Mouse (Mus musculus) hindbrain, embryonic 15.5 days (tissue): ENCODE measurements around the gene Pla1a. TPM values are rescaled to one million over a fixed set of nuclear protein-coding genes. Genes with fewer than 3 reads are reported as not detected.
A peak's percentile ranks its signal among the peaks of the same experiment; 100 is the strongest.

Experiments used
- ATAC-seq: fragments of 200-750 bp; cut with Nextera tagmentation; 2 replicates; pipeline ENCODE4 v1.8.0; 2017; ENCODE audit warnings: low read depth, moderate number of reproducible peaks, moderate TSS enrichment; ENCODE audit not compliant: low FRiP score
- H3K27ac ChIP-seq: fragments of 300-500 bp; sonication (generic); replicated peaks from 2 replicates; pipeline ENCODE4 v1.5.1; 2015; ENCODE audit warnings: mild to moderate bottlenecking, inconsistent platforms
- H3K27me3 ChIP-seq: fragments of 300-500 bp; sonication (generic); 2 replicates; pipeline ENCODE4 v1.6.1; 2015; ENCODE audit warnings: control low read depth, inconsistent platforms
- H3K36me3 ChIP-seq: fragments of 300-500 bp; sonication (generic); 2 replicates; pipeline ENCODE4 v1.6.1; 2015; ENCODE audit warnings: control low read depth, inconsistent platforms
- H3K4me1 ChIP-seq: fragments of 300-500 bp; sonication (generic); replicated peaks from 2 replicates; pipeline ENCODE4 v1.6.1; 2015; ENCODE audit warnings: control low read depth, inconsistent platforms
- H3K4me2 ChIP-seq: fragments of 300-500 bp; sonication (generic); 2 replicates; pipeline ENCODE4 v1.6.1; 2015; ENCODE audit warnings: moderate library complexity, mild to moderate bottlenecking, inconsistent platforms
- H3K4me3 ChIP-seq: fragments of 300-500 bp; sonication (generic); 2 replicates; pipeline ENCODE4 v1.5.1; 2015; ENCODE audit warnings: mild to moderate bottlenecking, inconsistent platforms
- H3K9ac ChIP-seq: fragments of 300-500 bp; sonication (generic); 2 replicates; pipeline ENCODE4 v1.6.1; 2015; ENCODE audit warnings: inconsistent platforms
- H3K9me3 ChIP-seq: fragments of 300-500 bp; sonication (generic); 2 replicates; pipeline ENCODE4 v1.6.1; 2016; ENCODE audit warnings: control low read depth, inconsistent platforms
- WGBS: fragments of 180-500 bp; shearing (Covaris S2); methylation state at CpG from one replicate; pipeline ENCODE4 v1.1.7; 2015; 5-methylcytosine and 5-hydroxymethylcytosine counted together
- polyA plus RNA-seq: library from polyadenylated mRNA; unstranded; fragments of >200 nt; fragmentation: Nextera tagmentation; extraction: Ambion mirVana; gene quantifications from 2 replicates; pipeline ENCODE4 v1.2.1, GENCODE M21; 2015

Gene Pla1a
- polyA plus RNA-seq, 1 experiment from 2014 or later: 0.45 TPM

DNA sequence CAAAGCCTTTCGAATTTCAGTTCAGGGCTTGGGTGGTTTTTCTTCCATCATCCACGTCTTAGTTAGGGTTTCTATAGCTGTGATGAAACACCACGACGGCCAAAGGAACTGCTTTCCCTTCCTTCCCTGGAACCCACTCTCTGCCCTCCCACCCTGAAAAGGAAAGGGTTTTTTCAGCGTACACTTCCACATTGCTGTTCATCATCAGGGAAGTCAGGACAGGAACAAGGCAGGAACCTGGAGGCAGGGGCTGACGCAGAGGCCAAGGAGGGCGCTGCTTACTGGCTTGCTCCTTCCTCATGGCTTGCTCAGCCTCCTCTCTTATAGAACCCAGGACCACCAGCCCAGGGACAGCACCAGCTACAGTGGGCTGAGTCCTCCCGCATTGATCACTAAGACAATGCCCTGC lies 56.1 kb downstream of the Pla1a start:
- ATAC-seq: peak; percentile 54

GRCm38 (mm10) chr16:38376163-38376840 lies 56.6 kb downstream of the Pla1a start:
- H3K9me3 ChIP-seq: no peaks in the 10 kb centered on the region
- peak overlapping the region; percentile 79 for H3K27ac ChIP-seq
- H3K36me3 ChIP-seq: no peaks in the 10 kb centered on the region
- peak overlapping the region; percentile 49 for H3K4me2 ChIP-seq
- peak overlapping the region; percentile 32 for H3K9ac ChIP-seq
- whole genome bisulfite sequencing: 26% methylated on average over 17 of the region's 17 CpGs
- H3K4me3 ChIP-seq: peak overlapping the region; percentile 26
- ATAC-seq: peak; percentile 88
- peaks cover 12% of the 10 kb centered on the region for H3K4me1 ChIP-seq
- H3K27me3 ChIP-seq: no peaks in the 10 kb centered on the region

More for the DNA sequence above, 56.1 kb downstream of the Pla1a start:
- H3K27ac ChIP-seq: peak overlapping the region; percentile 79
- 53% methylated on average over 8 of the region's 8 CpGs for WGBS
- peak overlapping the region; percentile 26 for H3K4me3 ChIP-seq
- H3K4me2 ChIP-seq: peak overlapping the region; percentile 49
- H3K9ac ChIP-seq: peak overlapping the region; percentile 32
- H3K36me3 ChIP-seq: no peaks in the 10 kb centered on the region
- no peaks in the 10 kb centered on the region for H3K27me3 ChIP-seq
- peaks cover 12% of the 10 kb centered on the region for H3K4me1 ChIP-seq
- H3K9me3 ChIP-seq: no peaks in the 10 kb centered on the region

DNA sequence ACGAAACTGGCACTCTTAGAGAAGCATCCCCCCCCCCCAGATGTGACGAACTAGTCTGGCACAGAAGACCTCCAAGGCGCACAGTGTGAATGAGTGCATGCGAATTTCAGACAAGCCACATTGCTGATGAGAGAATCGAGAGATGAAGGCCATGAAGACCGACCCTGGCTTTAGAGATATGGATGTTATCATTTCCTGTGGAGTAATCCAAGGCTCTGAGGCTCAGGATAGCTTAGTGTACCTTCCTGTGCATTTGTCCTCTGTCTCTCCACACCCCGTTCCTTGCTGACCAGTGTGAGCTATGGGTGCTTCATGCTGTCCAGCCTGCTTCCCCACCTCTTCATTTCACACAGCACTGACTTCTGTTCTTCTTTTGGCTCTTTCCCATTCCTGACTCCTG lies 57.8 kb downstream of the Pla1a start:
- ATAC-seq: no peak
- Histone ChIP-seq H3K27ac (no peak overlapping the region), H3K9ac (no peak overlapping the region), H3K4me1 (peaks cover 12% of the 10 kb centered on the region), H3K4me3 (no peak overlapping the region), H3K27me3 (no peaks in the 10 kb centered on the region), H3K4me2 (no peak overlapping the region), H3K9me3 (no peaks in the 10 kb centered on the region), H3K36me3 (no peaks in the 10 kb centered on the region)
- 80% methylated on average over 7 of the region's 7 CpGs for WGBS

- 83% methylated on average over 10 of the region's 10 CpGs for WGBS
- no peak overlapping the region for H3K27ac ChIP-seq
- H3K27me3 ChIP-seq: no peaks in the 10 kb centered on the region
- no peak overlapping the region for H3K4me2 ChIP-seq
- H3K9ac ChIP-seq: no peak overlapping the region
- no peaks in the 10 kb centered on the region for H3K9me3 ChIP-seq
- no peak overlapping the region for H3K4me3 ChIP-seq
- no peaks in the 10 kb centered on the region for H3K36me3 ChIP-seq
- ATAC-seq: no peak
- peaks cover 12% of the 10 kb centered on the region for H3K4me1 ChIP-seq
These were observed 58.4 kb downstream of the Pla1a start for GRCm38 (mm10) chr16:38374379-38375140.

DNA sequence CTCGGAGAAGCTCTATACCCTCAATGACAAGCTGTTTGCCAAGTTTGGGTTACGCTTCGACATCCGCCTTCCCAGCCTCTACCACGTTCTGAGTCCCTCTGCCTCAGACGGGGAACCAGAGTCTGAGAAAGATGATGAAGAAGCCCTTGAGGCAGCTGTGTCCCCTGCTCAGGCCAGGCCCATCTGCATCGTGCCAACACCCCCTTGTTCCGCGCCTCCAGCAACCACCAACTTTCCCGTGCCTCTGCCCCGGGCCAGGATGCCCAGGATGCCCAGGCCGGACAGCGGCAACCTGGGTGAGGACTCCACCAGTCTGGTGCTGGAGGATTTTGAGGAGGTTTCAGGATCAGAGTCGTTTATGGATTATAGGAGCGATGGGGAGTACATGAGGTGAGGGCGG lies 59.0 kb downstream of the Pla1a start:
- Histone ChIP-seq H3K27ac (no peak overlapping the region), H3K9ac (no peak overlapping the region), H3K4me1 (peaks cover 12% of the 10 kb centered on the region), H3K4me2 (no peak overlapping the region), H3K4me3 (no peak overlapping the region), H3K9me3 (no peaks in the 10 kb centered on the region), H3K36me3 (no peaks in the 10 kb centered on the region), H3K27me3 (no peaks in the 10 kb centered on the region)
- ATAC-seq: no peak
- WGBS: 91% methylated on average over 16 of the region's 16 CpGs

GRCm38 (mm10) chr16:38373439-38373838 lies 59.5 kb downstream of the Pla1a start:
- Histone ChIP-seq H3K4me3 (no peak overlapping the region), H3K4me2 (no peak overlapping the region), H3K4me1 (peaks cover 12% of the 10 kb centered on the region), H3K9me3 (no peaks in the 10 kb centered on the region), H3K27ac (no peak overlapping the region), H3K36me3 (no peaks in the 10 kb centered on the region), H3K9ac (no peak overlapping the region), H3K27me3 (no peaks in the 10 kb centered on the region)
- ATAC-seq: no peak
- WGBS: 86% methylated on average over 10 of the region's 10 CpGs

DNA sequence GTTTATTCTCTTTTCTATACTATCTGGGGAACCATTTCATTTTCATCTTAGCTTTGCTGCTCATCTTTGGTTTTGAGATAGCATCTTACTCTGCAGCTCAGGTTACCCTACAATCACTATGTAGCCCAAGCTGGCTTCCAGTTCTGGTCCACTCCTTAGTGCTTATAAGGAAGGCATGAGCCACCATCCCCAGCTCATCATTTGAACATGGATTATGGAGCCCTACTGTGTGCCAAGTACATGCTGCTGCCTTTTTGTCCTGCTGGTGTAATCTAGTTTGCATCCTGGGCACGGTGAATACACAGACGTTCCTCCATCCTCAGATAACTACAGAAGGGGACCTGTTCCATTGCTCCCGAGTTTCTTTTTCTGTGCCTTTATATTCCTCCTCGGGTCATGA lies 60.1 kb downstream of the Pla1a start:
- 95% methylated on average over 4 of the region's 4 CpGs for WGBS
- Histone ChIP-seq H3K4me2 (no peak overlapping the region), H3K9me3 (no peaks in the 10 kb centered on the region), H3K9ac (no peak overlapping the region), H3K27ac (no peak overlapping the region), H3K27me3 (no peaks in the 10 kb centered on the region), H3K4me3 (no peak overlapping the region), H3K36me3 (no peaks in the 10 kb centered on the region), H3K4me1 (peaks cover 12% of the 10 kb centered on the region)
- no peak for ATAC-seq

DNA sequence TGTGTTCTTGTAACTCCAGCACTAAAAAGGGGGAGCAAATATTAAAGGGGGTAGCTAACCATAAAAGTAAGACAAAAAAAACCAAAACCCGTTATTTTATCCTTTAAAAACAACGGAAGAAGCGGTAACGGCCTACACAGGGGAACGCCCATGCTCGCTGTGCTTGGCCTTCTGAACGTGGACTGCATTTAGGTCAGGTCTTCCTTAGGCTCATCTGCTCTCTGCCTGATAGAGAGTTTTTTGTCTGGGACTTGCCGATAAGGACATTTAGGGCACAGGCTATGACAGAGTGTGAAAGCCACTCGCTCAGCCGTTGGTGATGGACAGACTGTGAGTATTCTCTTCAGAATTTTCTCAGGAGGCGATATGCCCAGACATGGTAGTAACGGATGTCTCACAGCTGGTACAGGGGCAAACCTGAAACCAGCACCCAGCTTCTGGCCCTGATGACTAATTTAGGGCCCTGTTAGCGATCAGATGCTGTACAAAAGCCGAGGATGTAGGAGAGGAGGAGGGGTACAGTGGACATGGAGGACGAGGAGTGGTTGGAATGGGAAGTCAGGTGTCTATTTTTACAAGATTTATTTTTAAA lies 61.1 kb downstream of the Pla1a start:
- H3K27me3 ChIP-seq: no peaks in the 10 kb centered on the region
- no peak for ATAC-seq
- WGBS: 88% methylated on average over 15 of the region's 15 CpGs

DNA sequence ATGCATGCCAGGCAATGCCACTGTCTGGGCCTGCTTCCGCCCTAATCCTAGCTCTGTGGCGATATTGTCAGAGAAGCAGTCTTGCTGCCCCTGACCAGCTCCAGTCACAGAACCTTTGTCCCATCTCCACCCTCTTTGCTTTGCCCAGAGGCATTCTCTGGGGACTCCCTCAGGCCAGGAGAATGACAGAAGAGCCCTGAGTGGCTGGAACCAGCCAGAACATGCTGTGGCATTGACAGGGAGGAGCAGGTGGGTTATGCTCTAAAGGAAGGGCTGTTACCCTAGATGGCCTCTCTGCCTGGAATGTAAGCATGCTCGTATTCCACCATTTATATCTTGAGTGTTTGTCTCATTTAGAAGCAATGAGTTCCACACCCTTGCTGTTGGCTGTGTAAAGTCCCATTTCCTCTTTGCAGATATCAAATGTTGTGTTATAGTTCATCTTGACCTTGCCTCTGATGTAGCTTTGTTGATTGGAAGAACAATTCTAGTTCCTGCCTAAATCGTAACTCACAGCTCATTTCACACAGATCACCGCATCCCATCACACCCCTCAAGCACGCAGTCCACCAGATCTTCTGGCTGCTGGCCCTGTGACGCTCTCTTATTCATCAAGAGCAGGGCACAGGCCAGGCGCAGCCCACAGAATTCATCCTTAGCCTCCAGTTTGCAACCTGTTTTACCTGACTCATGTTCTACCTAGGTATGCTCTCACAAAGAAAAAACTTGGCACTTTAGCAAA lies 62.1 kb downstream of the Pla1a start:
- H3K4me2 ChIP-seq: no peak overlapping the region
- no peak overlapping the region for H3K27ac ChIP-seq
- no peak overlapping the region for H3K9ac ChIP-seq
- WGBS: 83% methylated on average over 8 of the region's 8 CpGs
- no peak overlapping the region for H3K4me3 ChIP-seq
- no peaks in the 10 kb centered on the region for H3K9me3 ChIP-seq
- peaks cover 1% of the 10 kb centered on the region; the same call in 1 of the 2 replicates for H3K4me1 ChIP-seq
- H3K36me3 ChIP-seq: no peaks in the 10 kb centered on the region
- H3K27me3 ChIP-seq: no peaks in the 10 kb centered on the region
- no peak for ATAC-seq

More for the DNA sequence above, 61.1 kb downstream of the Pla1a start:
- Histone ChIP-seq H3K4me1 (peaks cover 9% of the 10 kb centered on the region), H3K4me3 (no peak overlapping the region), H3K27ac (no peak overlapping the region), H3K36me3 (no peaks in the 10 kb centered on the region), H3K9me3 (no peaks in the 10 kb centered on the region), H3K4me2 (no peak overlapping the region), H3K9ac (no peak overlapping the region)

DNA sequence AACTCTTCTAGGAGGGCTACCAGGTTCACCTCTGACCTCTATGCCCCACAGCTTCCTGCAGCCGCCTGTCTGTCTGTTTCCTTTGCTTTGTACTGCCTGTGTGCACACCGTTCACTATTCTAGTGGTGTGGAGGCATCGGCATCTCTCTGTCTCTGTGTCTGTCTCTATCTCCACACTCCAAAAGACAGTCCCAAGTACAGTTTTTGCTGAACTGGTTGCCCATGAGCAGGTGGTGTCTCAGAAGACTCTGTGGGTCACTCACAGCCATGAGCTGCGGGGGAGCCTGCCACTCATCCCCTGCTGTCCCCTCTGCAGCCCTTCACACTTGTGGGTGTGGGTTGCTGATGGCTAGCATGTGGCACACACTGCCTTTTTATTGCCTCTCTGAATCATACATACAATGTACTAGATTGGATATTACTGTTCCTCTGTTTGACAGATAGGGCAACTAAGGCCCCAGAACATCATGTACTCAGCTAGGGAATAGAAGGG lies 62.9 kb downstream of the Pla1a start:
- Histone ChIP-seq H3K4me3 (no peak overlapping the region), H3K36me3 (no peaks in the 10 kb centered on the region), H3K27ac (no peak overlapping the region), H3K9me3 (no peaks in the 10 kb centered on the region), H3K9ac (no peak overlapping the region), H3K4me2 (no peak overlapping the region), H3K4me1 (no peaks in the 10 kb centered on the region), H3K27me3 (no peaks in the 10 kb centered on the region)
- 91% methylated on average over 4 of the region's 4 CpGs for WGBS
- no peak for ATAC-seq

DNA sequence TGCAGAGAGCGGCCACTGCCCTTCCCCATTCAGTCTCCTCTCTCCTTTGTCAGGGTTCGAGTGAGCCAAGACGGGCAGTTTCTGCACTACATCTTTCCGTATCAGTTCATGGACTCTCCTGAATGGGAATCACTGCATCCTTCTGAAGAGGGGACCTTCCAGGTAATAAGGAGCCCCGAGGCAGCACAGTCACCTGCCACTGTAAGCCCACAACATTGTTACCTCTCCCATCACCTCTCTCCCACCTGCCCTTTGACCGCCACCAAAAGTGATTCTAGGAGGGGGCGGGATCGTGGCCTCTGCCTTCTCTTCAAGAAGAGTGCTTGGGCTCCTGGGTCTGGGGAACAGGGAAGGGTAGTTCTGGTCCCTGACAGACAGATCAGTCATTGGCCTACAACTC lies 63.5 kb downstream of the Pla1a start:
- no peak overlapping the region for H3K4me2 ChIP-seq
- no peak for ATAC-seq
- no peaks in the 10 kb centered on the region for H3K9me3 ChIP-seq
- H3K4me1 ChIP-seq: no peaks in the 10 kb centered on the region
- H3K9ac ChIP-seq: no peak overlapping the region
- no peak overlapping the region for H3K27ac ChIP-seq
- no peaks in the 10 kb centered on the region for H3K36me3 ChIP-seq
- no peak overlapping the region for H3K4me3 ChIP-seq
- WGBS: 88% methylated on average over 8 of the region's 8 CpGs
- no peaks in the 10 kb centered on the region for H3K27me3 ChIP-seq
